In the genomic region with DNA sequence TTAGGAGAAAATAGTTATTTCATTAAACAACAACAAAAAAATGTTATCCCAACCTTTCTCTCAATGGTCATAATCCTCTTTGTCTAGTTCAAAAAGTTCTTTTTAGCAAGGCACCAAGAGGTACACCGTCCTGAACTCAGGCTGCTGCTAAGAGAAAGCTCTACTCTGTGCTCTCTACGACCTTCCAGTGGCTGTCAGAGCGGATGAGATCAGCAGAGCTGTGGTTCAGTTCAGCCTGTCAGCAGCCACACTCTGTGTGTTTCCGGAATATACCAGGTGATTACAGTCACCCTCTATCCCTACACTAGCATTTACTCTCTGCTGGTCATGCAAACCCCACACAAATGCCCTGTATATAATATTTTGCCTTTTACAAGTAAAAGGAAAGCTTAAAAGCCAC, we compare ENCODE assay signal across 8 mouse cellular contexts. TPM values are rescaled to one million over a fixed set of nuclear protein-coding genes. Genes with fewer than 3 reads are reported as not detected.
DNase-seq lines count a peak whose midpoint lies in the region; ATAC-seq lines count a peak whose summit lies in the region.

No protein-coding gene starts in this region.

- peak overlapping the region; percentile 71 for H3K9ac ChIP-seq in heart, embryonic 13.5 days
- no peak overlapping the region for H3K9ac ChIP-seq in kidney, embryonic 14.5 days (ENCODE audit: low read depth, low read length)

- H3K9me3 ChIP-seq in heart, embryonic 13.5 days, result no peaks in the 10 kb centered on the region
- no peaks in the 10 kb centered on the region for H3K9me3 ChIP-seq in midbrain, embryonic 10.5 days (replicated peaks)
- H3K9me3 ChIP-seq in kidney, embryonic 14.5 days (ENCODE audit: control insufficient read depth, low read length), result no peaks in the 10 kb centered on the region

- WGBS in heart, embryonic 13.5 days, result 16% methylated on average over 4 of the region's 4 CpGs
- WGBS in midbrain, embryonic 10.5 days, result 27% methylated on average over 4 of the region's 4 CpGs
- WGBS in kidney, embryonic 14.5 days, result 43% methylated on average over 4 of the region's 4 CpGs

- H3K4me2 ChIP-seq in heart, embryonic 13.5 days, result peak overlapping the region; percentile 82
- no peak overlapping the region; the same call in 1 of the 2 replicates for H3K4me2 ChIP-seq in kidney, embryonic 14.5 days (replicated peaks; ENCODE audit: low read depth, low read length)

- intact Hi-C loops in gastrocnemius, postnatal 36 days (cut with DNase I), result loop anchor here (2.0 kb wide), 1 partner anchor 13 kb away; no protein-coding TSS in a partner anchor

- peak overlapping the region; percentile 75 for H3K27ac ChIP-seq in heart, embryonic 13.5 days (replicated peaks)
- H3K27ac ChIP-seq in midbrain, embryonic 10.5 days (replicated peaks), result no peak overlapping the region
- H3K27ac ChIP-seq in kidney, embryonic 14.5 days (ENCODE audit: low read depth, low read length), result no peak overlapping the region

- H3K4me3 ChIP-seq in heart, embryonic 13.5 days, result peak overlapping the region; percentile 36
- H3K4me3 ChIP-seq in midbrain, embryonic 10.5 days, result peak overlapping the region; percentile 81
- H3K4me3 ChIP-seq in kidney, embryonic 14.5 days (ENCODE audit: low read length), result no peak overlapping the region

- H3K36me3 ChIP-seq in heart, embryonic 13.5 days, result no peaks in the 10 kb centered on the region
- H3K36me3 ChIP-seq in midbrain, embryonic 10.5 days, result no peaks in the 10 kb centered on the region
- no peaks in the 10 kb centered on the region for H3K36me3 ChIP-seq in kidney, embryonic 14.5 days (ENCODE audit: control insufficient read depth, insufficient read depth, low read length)

- peaks cover 60% of the 10 kb centered on the region for H3K4me1 ChIP-seq in heart, embryonic 13.5 days
- peaks cover 50% of the 10 kb centered on the region for H3K4me1 ChIP-seq in midbrain, embryonic 10.5 days
- H3K4me1 ChIP-seq in kidney, embryonic 14.5 days (ENCODE audit: control insufficient read depth, insufficient read depth, low read length), result 0 out of 2 replicates have a peak, but pooled peaks cover 14% of the 10 kb centered on the region

- DNase-seq in heart, adult 11 months, result peak; percentile 88
- no peak for DNase-seq in heart, adult 8-10 months (ENCODE audit: low spot score)
- DNase-seq in adipocyte (ENCODE audit: low spot score), result peak; percentile 42
- no peak for DNase-seq in midbrain, embryonic 10.5 days (ENCODE audit: low spot score)
- peak; percentile 57 for DNase-seq in thymus, postnatal 4 days
- no peak for DNase-seq in gastrocnemius, postnatal 36 days

- no peaks in the 10 kb centered on the region for H3K27me3 ChIP-seq in heart, embryonic 13.5 days (replicated peaks)
- no peaks in the 10 kb centered on the region for H3K27me3 ChIP-seq in midbrain, embryonic 10.5 days (ENCODE audit: low read depth, poor library complexity, severe bottlenecking)
- no peaks in the 10 kb centered on the region for H3K27me3 ChIP-seq in kidney, embryonic 14.5 days (ENCODE audit: control insufficient read depth, insufficient read depth, low read length)

- no peak for ATAC-seq in heart, embryonic 13.5 days (ENCODE audit: extremely low read depth, insufficient number of reproducible peaks, low FRiP score, low TSS enrichment)
- no peak for ATAC-seq in kidney, embryonic 14.5 days (ENCODE audit: low FRiP score, low TSS enrichment)

RNA-seq across cellular contexts. Expression of a gene that starts 4.2 kb away (rescaled TPM):
- total RNA-seq in heart, adult 8-10 months (2022), result 10 to 100 TPM; 22.9 to 34.4 (median 28.9) TPM
- polyA plus RNA-seq in heart, embryonic 13.5 days (2015; fragmentation: Nextera tagmentation; extraction: Ambion mirVana), result 9.3 and 12.7 TPM in 2 replicates
- polyA plus RNA-seq in midbrain, embryonic 10.5 days (2016; fragmentation: Nextera tagmentation; extraction: Ambion mirVana), result 6.6 and 6.7 TPM in 2 replicates
- total RNA-seq in gastrocnemius, postnatal 36 days (2021), result 1 to 10 TPM; 4.1 to 4.7 TPM
- polyA plus RNA-seq in kidney, embryonic 14.5 days (2014; fragmentation: Nextera tagmentation; extraction: Ambion mirVana), result 17.8 and 17.9 TPM in 2 replicates

Comparison
In these comparisons a context has a peak if more than half of its experiments do, and no peak if none do; other contexts are left out.
1. DNase-seq: peak in heart, adult 11 months (single experiment), adipocyte (single experiment) and thymus, postnatal 4 days (single experiment); none in heart, adult 8-10 months (single experiment), midbrain, embryonic 10.5 days (single experiment) and gastrocnemius, postnatal 36 days (0 of 2).